Mouse (Mus musculus) kidney, postnatal 36 days (tissue): ENCODE measurements around the gene Ibtk.
"Not testable (repeated sequence)": the region's sequence is repeated elsewhere in the genome, so short reads cannot be mapped to it uniquely, and the experiment has no call there.

Experiments used
- DNase-seq, 2 experiments: peaks; one replicate each; pipeline ENCODE4 v3.0.0; 2021 to 2022; ENCODE audit warnings: mixed read lengths in 2 of 2

Gene Ibtk

GRCm38 (mm10) chr9:85749142-85749921 lies at the start of gene Ibtk:
Gene Ibtk, minus strand, starts transcription at chr9:85749334.
- DNase-seq: peak; percentile 97 to 98

GRCm38 (mm10) chr9:85791521-85791920 lies 42.4 kb upstream of the Ibtk start:
- not testable (repeated sequence) for DNase-seq

GRCm38 (mm10) chr9:85780249-85780648 lies 31.1 kb upstream of the Ibtk start:
- DNase-seq: no peak

- peak in 1 of 2 experiments; percentile 31 for DNase-seq
Observed at GRCm38 (mm10) chr9:85779458-85779857, 30.3 kb upstream of the Ibtk start.

GRCm38 (mm10) chr9:85777544-85777943 lies 28.4 kb upstream of the Ibtk start:
- no peak for DNase-seq

- DNase-seq: no peak
Observed at GRCm38 (mm10) chr9:85772280-85772679, 23.1 kb upstream of the Ibtk start.

- DNase-seq: no peak
Observed at GRCm38 (mm10) chr9:85771454-85771853, 22.3 kb upstream of the Ibtk start.

GRCm38 (mm10) chr9:85770369-85770768 lies 21.2 kb upstream of the Ibtk start:
- no peak for DNase-seq

GRCm38 (mm10) chr9:85769057-85769789 lies 20.1 kb upstream of the Ibtk start:
- DNase-seq: peak; percentile 10 to 16

- DNase-seq: no peak
Observed at GRCm38 (mm10) chr9:85767255-85767654, 18.1 kb upstream of the Ibtk start.

- DNase-seq: no peak
Observed at GRCm38 (mm10) chr9:85762476-85762875, 13.3 kb upstream of the Ibtk start.

GRCm38 (mm10) chr9:85750797-85751196 lies 1.7 kb upstream of the Ibtk start:
- no peak for DNase-seq

- peak in 1 of 2 experiments; percentile 37 for DNase-seq
Observed at GRCm38 (mm10) chr9:85749922-85750509, 882 bp upstream of the Ibtk start.

- peak; percentile 74 to 85 for DNase-seq
Observed at GRCm38 (mm10) chr9:85748204-85749141, 661 bp downstream of the Ibtk start.

GRCm38 (mm10) chr9:85745566-85745965 lies 3.6 kb downstream of the Ibtk start:
- no peak for DNase-seq

- DNase-seq: no peak
Observed at GRCm38 (mm10) chr9:85743358-85743757, 5.8 kb downstream of the Ibtk start.

GRCm38 (mm10) chr9:85742107-85742506 lies 7.0 kb downstream of the Ibtk start:
- no peak for DNase-seq

GRCm38 (mm10) chr9:85739279-85739678 lies 9.9 kb downstream of the Ibtk start:
- DNase-seq: no peak

- no peak for DNase-seq
Observed at GRCm38 (mm10) chr9:85734821-85735220, 14.3 kb downstream of the Ibtk start.

GRCm38 (mm10) chr9:85724078-85724477 lies 25.1 kb downstream of the Ibtk start:
- no peak for DNase-seq

GRCm38 (mm10) chr9:85717336-85717735 lies 31.8 kb downstream of the Ibtk start:
- DNase-seq: no peak

- DNase-seq: no peak
Observed at GRCm38 (mm10) chr9:85707302-85707701, 41.8 kb downstream of the Ibtk start.

- DNase-seq: no peak
Observed at GRCm38 (mm10) chr9:85701981-85702380, 47.2 kb downstream of the Ibtk start.
